Mouse (Mus musculus): ENCODE measurements around the gene Tmem129. TPM values are rescaled to one million over a fixed set of nuclear protein-coding genes. Genes with fewer than 3 reads are reported as not detected.

Tmem129 gene
- polyA plus RNA-seq, 1 experiment from 2014 or later, result 38.3 TPM

DNA sequence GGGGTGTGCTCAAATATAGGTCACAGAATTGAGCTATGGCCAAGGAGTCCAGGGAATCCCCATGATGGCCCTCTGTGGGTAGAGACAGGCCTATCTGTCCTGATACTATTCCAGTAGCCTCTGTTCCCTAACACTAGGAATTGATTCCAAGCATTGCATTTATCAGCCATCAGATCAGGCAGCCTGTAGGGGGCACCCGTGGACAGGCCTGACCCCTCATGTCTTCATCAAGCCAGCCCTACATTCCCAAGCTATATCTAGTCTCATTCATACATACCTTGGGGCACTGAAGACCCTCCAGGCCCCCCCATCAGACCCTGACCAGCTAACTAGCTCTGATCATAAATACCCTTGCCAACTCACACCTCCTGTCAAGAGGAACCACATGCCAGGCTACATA, 17.7 kb upstream of the Tmem129 start:
- no peaks in the 10 kb centered on the region for H3K27me3 ChIP-seq (ENCODE audit: insufficient read depth, low read length)
- no peak overlapping the region for H3K4me2 ChIP-seq
- H3K4me3 ChIP-seq (ENCODE audit: low read depth, low read length), result no peak overlapping the region
- H3K27ac ChIP-seq (ENCODE audit: low read depth), result no peak overlapping the region
- peak; percentile 82 for TF ChIP-seq CTCF (IDR thresholded peaks at IDR 0.05; ENCODE audit: low read depth)
- 0% methylated on average over 1 of the region's 1 CpGs for WGBS
- DNase-seq (peak; percentile 85), ATAC-seq (ENCODE audit: insufficient read depth) (peak; percentile 23; the same call in 1 of the 2 replicates)
- no peaks in the 10 kb centered on the region for H3K9me3 ChIP-seq (ENCODE audit: low read depth, low read length)
- peaks cover 27% of the 10 kb centered on the region for H3K36me3 ChIP-seq (ENCODE audit: insufficient read depth)
- no peak overlapping the region for H3K9ac ChIP-seq
- H3K4me1 ChIP-seq (ENCODE audit: insufficient read depth), result no peaks in the 10 kb centered on the region

DNA sequence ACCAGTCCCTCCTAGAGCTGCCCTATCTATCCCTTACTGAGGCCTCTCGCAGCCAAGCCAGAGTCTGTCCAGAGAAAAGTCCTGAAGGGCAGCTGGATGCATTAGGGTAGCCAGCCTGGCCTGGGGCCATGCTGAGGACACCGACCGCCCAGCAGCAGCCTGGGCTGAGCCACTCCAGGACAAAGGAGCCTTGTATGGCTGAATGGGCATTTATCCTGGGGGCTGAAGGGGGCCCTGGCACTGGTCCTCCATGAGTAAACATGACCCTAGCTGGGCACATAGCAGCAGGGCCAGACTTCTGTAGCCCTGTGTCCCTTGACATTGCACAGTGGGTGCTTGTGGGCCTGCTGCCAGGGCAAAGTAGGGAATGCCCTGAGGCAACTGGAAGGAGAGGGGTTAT, 16.2 kb upstream of the Tmem129 start:
- WGBS, result 70% methylated on average over 3 of the region's 3 CpGs
- ATAC-seq (ENCODE audit: insufficient read depth) (peak; percentile 27; the same call in 1 of the 2 replicates), DNase-seq (no peak)
- Histone ChIP-seq H3K27ac (ENCODE audit: low read depth) (no peak overlapping the region; the same call in 1 of the 2 replicates), H3K9me3 (ENCODE audit: low read depth, low read length) (no peaks in the 10 kb centered on the region), H3K9ac (peak overlapping the region; percentile 9; the same call in 1 of the 2 replicates), H3K4me3 (ENCODE audit: low read depth, low read length) (no peak overlapping the region), H3K36me3 (ENCODE audit: insufficient read depth) (peaks cover 42% of the 10 kb centered on the region), H3K4me1 (ENCODE audit: insufficient read depth) (no peaks in the 10 kb centered on the region), H3K27me3 (ENCODE audit: insufficient read depth, low read length) (no peaks in the 10 kb centered on the region), H3K4me2 (no peak overlapping the region)
- no peak for TF ChIP-seq CTCF (IDR thresholded peaks at IDR 0.05; ENCODE audit: low read depth)

DNA sequence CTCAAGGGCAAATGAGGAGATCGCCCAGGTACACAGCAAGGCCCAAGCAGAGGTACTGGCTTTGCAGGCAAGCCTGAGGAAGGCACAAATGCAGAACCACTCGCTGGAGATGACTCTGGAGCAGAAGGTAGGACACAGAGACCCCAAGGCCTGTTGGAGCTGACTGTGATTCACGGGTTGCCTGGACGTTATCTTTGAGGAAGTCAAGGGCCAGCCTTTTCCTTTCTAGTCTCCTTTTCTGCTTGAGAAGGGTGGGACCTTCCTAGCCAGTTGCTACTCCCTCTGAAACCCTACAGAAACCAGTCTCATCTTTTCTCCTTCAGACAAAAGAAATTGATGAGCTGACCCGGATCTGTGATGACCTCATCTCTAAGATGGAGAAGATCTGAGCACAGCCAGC, 13.4 kb upstream of the Tmem129 start:
- no peak for TF ChIP-seq CTCF (IDR thresholded peaks at IDR 0.05; ENCODE audit: low read depth)
- peaks cover 70% of the 10 kb centered on the region for H3K36me3 ChIP-seq (ENCODE audit: insufficient read depth)
- ATAC-seq (ENCODE audit: insufficient read depth) (no peak), DNase-seq (no peak)
- H3K9ac ChIP-seq, result no peak overlapping the region
- H3K4me3 ChIP-seq (ENCODE audit: low read depth, low read length), result no peak overlapping the region
- H3K27ac ChIP-seq (ENCODE audit: low read depth), result no peak overlapping the region
- 78% methylated on average over 5 of the region's 5 CpGs for WGBS
- H3K27me3 ChIP-seq (ENCODE audit: insufficient read depth, low read length), result no peaks in the 10 kb centered on the region
- no peaks in the 10 kb centered on the region for H3K9me3 ChIP-seq (ENCODE audit: low read depth, low read length)
- no peak overlapping the region for H3K4me2 ChIP-seq
- H3K4me1 ChIP-seq (ENCODE audit: insufficient read depth), result no peaks in the 10 kb centered on the region

DNA sequence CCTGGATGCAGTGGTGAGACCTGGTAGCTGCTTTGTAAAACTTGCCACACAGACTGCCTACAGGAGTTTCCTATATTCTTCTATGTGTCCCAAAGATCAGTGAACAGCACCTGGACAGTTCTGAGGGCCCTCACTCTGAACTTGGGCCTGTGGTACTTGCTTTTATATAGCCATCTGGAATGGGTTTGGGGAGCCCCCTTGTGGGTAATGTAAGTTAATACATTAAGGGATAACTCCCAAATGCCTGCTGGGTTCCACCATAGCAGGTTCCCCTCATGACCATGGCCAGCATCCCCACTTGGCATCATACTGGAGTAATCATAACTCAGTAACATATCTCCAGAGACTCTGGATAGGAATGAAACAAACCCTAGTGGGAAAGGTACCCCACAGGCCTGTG, 10.0 kb upstream of the Tmem129 start:
- peak; percentile 54 for TF ChIP-seq CTCF (IDR thresholded peaks at IDR 0.05; ENCODE audit: low read depth)
- H3K9ac ChIP-seq, result no peak overlapping the region
- H3K4me1 ChIP-seq (ENCODE audit: insufficient read depth), result no peaks in the 10 kb centered on the region
- H3K27me3 ChIP-seq (ENCODE audit: insufficient read depth, low read length), result no peaks in the 10 kb centered on the region
- DNase-seq, result peak; percentile 69
- H3K36me3 ChIP-seq (ENCODE audit: insufficient read depth), result peaks cover 97% of the 10 kb centered on the region
- ATAC-seq (ENCODE audit: insufficient read depth), result no peak; the same call in 1 of the 2 replicates
- H3K4me2 ChIP-seq, result no peak overlapping the region
- no peaks in the 10 kb centered on the region for H3K9me3 ChIP-seq (ENCODE audit: low read depth, low read length)
- no peak overlapping the region for H3K4me3 ChIP-seq (ENCODE audit: low read depth, low read length)
- no peak overlapping the region for H3K27ac ChIP-seq (ENCODE audit: low read depth)

DNA sequence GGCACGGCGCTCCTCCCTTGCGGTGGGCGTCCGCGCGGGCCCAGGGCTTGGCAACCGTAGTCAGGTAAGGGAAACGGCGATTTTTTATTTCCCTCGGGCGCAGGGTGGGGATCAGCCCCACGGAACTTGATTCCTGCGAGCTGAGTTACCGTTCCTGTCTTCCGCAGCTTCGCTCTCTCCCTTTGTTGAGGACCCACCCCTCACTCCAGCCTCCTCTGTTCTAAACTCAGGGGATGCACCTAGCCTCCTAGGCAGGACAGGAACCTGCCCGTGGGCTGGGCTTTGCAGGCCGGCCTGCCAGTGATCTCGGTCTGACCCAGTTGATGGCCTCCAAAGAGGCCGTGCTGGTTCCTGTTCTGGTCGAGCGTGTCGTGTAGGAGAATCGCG, 441 bp upstream of the Tmem129 start:
- peaks cover 55% of the 10 kb centered on the region for H3K36me3 ChIP-seq (ENCODE audit: insufficient read depth)
- H3K4me1 ChIP-seq (ENCODE audit: insufficient read depth), result 0 out of 2 replicates have a peak, but pooled peaks cover 4% of the 10 kb centered on the region
- TF ChIP-seq CTCF (IDR thresholded peaks at IDR 0.05; ENCODE audit: low read depth), result no peak
- H3K9me3 ChIP-seq (ENCODE audit: low read depth, low read length), result no peaks in the 10 kb centered on the region
- H3K9ac ChIP-seq, result peak overlapping the region; percentile 86
- no peaks in the 10 kb centered on the region for H3K27me3 ChIP-seq (ENCODE audit: insufficient read depth, low read length)
- peak overlapping the region; percentile 87 for H3K4me3 ChIP-seq (ENCODE audit: low read depth, low read length)
- ATAC-seq (ENCODE audit: insufficient read depth), result peak; percentile 1; the same call in 1 of the 2 replicates
- WGBS, result under 1% methylated on average over 26 of the region's 26 CpGs
- H3K4me2 ChIP-seq, result peak overlapping the region; percentile 83
- H3K27ac ChIP-seq (ENCODE audit: low read depth), result peak overlapping the region; percentile 93
- no peak for DNase-seq

DNA sequence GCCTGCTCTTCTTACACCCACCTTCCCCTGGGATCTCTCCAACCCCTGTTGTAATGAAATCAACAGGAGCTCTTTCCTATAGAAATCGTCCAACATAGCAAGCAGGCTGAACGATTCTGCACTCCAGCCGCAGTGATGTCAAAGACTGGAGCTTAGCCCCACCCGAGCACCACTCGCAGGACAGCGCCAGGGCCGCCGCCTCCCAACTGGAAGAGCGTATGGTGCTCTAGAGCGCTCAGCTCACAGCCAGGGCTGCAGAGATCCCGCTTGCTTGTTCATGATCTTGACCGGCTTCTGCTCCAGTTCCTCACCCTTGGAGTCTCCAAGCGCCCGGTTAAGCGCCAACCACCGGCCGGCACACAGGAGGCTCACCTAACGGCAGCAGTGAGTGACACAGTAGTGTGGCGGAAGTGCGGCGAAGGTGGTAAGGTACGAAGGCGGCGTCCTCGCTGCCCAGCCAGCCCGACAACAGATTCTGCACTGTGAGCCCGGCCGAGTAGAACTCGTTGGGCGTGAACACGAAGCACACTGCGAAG, 897 bp downstream of the Tmem129 start:
- H3K36me3 ChIP-seq (ENCODE audit: insufficient read depth), result peaks cover 47% of the 10 kb centered on the region
- peak overlapping the region; percentile 75 for H3K9ac ChIP-seq
- DNase-seq (no peak), ATAC-seq (ENCODE audit: insufficient read depth) (peak; percentile 23)
- H3K9me3 ChIP-seq (ENCODE audit: low read depth, low read length), result no peaks in the 10 kb centered on the region
- peak overlapping the region; percentile 93 for H3K27ac ChIP-seq (ENCODE audit: low read depth)
- WGBS, result under 1% methylated on average over 32 of the region's 32 CpGs
- H3K4me2 ChIP-seq, result peak overlapping the region; percentile 83
- H3K27me3 ChIP-seq (ENCODE audit: insufficient read depth, low read length), result no peaks in the 10 kb centered on the region
- peaks cover 7% of the 10 kb centered on the region; the same call in 1 of the 2 replicates for H3K4me1 ChIP-seq (ENCODE audit: insufficient read depth)
- TF ChIP-seq CTCF (IDR thresholded peaks at IDR 0.05; ENCODE audit: low read depth), result no peak
- peak overlapping the region; percentile 87 for H3K4me3 ChIP-seq (ENCODE audit: low read depth, low read length)

DNA sequence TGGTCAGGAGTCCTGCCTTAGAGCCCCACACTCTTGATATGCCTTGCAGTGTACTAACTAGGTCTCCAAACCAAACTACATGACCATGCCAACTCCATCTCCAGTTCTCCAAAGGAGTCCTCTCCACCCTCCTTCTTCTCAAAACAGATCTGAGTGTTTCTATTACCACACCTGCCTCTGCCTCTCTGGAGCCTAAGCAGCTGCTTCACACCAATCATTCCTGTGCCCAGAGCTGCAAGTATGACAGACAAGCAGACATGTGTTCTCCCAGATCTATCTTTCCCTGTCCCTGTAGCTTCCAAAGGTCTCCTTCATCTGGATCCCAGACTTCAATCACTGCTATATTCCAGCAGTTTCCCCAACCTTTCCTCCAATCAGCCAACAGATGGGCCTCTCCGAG, 1.5 kb downstream of the Tmem129 start:
- Histone ChIP-seq H3K4me1 (ENCODE audit: insufficient read depth) (peaks cover 7% of the 10 kb centered on the region; the same call in 1 of the 2 replicates), H3K9ac (peak overlapping the region; percentile 75), H3K27ac (ENCODE audit: low read depth) (no peak overlapping the region), H3K27me3 (ENCODE audit: insufficient read depth, low read length) (no peaks in the 10 kb centered on the region), H3K4me2 (peak overlapping the region; percentile 83), H3K36me3 (ENCODE audit: insufficient read depth) (peaks cover 42% of the 10 kb centered on the region), H3K9me3 (ENCODE audit: low read depth, low read length) (no peaks in the 10 kb centered on the region), H3K4me3 (ENCODE audit: low read depth, low read length) (peak overlapping the region; percentile 87)
- no peak for DNase-seq
- no peak for ATAC-seq (ENCODE audit: insufficient read depth)
- 23% methylated on average over 1 of the region's 1 CpGs for WGBS
- no peak for TF ChIP-seq CTCF (IDR thresholded peaks at IDR 0.05; ENCODE audit: low read depth)

All from lung, embryonic 14.5 days (tissue).